Mouse (Mus musculus): Measurements from ENCODE around the gene Pitpnm2.

DNA sequence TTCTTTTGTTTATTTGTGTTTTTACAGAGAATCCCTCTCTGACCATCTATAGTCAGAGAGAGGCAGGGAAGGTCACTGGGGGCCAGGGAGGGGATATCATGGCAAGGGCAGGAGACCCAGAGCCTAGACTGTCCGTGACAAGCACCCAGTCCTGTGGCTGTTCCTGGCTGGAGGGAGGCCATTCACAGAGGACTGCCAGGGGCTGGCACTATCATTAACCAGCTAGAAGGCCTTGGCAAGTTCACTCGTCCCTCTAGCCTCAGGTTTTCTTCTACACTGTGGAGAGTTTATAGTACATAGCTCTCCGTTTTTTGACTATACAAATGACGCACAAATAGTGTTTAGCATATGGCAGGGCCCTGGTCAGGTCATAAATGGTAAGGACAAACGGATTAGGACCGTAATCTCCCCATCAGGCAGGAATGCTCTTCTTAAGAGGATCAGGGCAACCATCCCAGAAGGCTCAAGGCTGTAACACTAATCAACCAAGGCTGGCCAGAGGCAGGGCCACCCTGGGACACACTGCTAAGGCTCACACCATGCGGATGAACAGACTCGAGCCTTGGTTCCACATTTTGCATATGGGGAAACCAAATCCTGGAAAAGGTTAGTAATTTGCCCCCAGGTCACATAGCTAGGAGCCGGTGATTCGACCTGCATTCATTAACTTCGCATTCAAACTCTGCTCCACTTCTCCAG lies 55.0 kb downstream of the Pitpnm2 start:
- TF ChIP-seq EP300 (IDR thresholded peaks at IDR 0.05) (no peak), CTCF (IDR thresholded peaks at IDR 0.05) (no peak)

Data from lung, postnatal 0 days (tissue).